Mouse (Mus musculus): ENCODE results near the gene Gna11. TPM values are rescaled to one million over a fixed set of nuclear protein-coding genes. Genes with fewer than 3 reads are reported as not detected.

Gna11 gene
- polyA plus RNA-seq, 1 experiment: not detected

- H3K4me1 ChIP-seq (ENCODE audit: control insufficient read depth, insufficient read depth, low read length): peaks cover 51% of the 10 kb centered on the region
- H3K27ac ChIP-seq (ENCODE audit: insufficient read depth, low read depth, low read length): no peak overlapping the region
- 92% methylated on average over 3 of the region's 3 CpGs for WGBS
- no peak overlapping the region for H3K4me3 ChIP-seq (ENCODE audit: insufficient read depth, low read depth, low read length)
- TF ChIP-seq POLR2A (IDR thresholded peaks at IDR 0.05; ENCODE audit: insufficient read depth, low read depth, low read length) (no peak), CTCF (IDR thresholded peaks at IDR 0.05; ENCODE audit: insufficient read depth, low read depth, low read length) (no peak)
Measured at GRCm38 (mm10) chr10:81538321-81539048, 6.5 kb downstream of the Gna11 start.

GRCm38 (mm10) chr10:81537429-81537828 is 7.6 kb downstream of the Gna11 start:
- no peak overlapping the region for H3K4me3 ChIP-seq (ENCODE audit: insufficient read depth, low read depth, low read length)
- WGBS: 93% methylated on average over 2 of the region's 2 CpGs
- TF ChIP-seq POLR2A (IDR thresholded peaks at IDR 0.05; ENCODE audit: insufficient read depth, low read depth, low read length) (no peak), CTCF (IDR thresholded peaks at IDR 0.05; ENCODE audit: insufficient read depth, low read depth, low read length) (no peak)

GRCm38 (mm10) chr10:81536734-81537133 is 8.3 kb downstream of the Gna11 start:
- WGBS: 77% methylated on average over 6 of the region's 6 CpGs
- TF ChIP-seq POLR2A (IDR thresholded peaks at IDR 0.05; ENCODE audit: insufficient read depth, low read depth, low read length): no peak
- TF ChIP-seq CTCF (IDR thresholded peaks at IDR 0.05; ENCODE audit: insufficient read depth, low read depth, low read length): no peak
- no peak overlapping the region for H3K4me3 ChIP-seq (ENCODE audit: insufficient read depth, low read depth, low read length)
- peaks cover 34% of the 10 kb centered on the region for H3K4me1 ChIP-seq (ENCODE audit: control insufficient read depth, insufficient read depth, low read length)
- no peak overlapping the region for H3K27ac ChIP-seq (ENCODE audit: insufficient read depth, low read depth, low read length)

More at GRCm38 (mm10) chr10:81537429-81537828, 7.6 kb downstream of the Gna11 start:
- Histone ChIP-seq H3K4me1 (ENCODE audit: control insufficient read depth, insufficient read depth, low read length) (peaks cover 41% of the 10 kb centered on the region), H3K27ac (ENCODE audit: insufficient read depth, low read depth, low read length) (no peak overlapping the region)

- WGBS: 72% methylated on average over 16 of the region's 16 CpGs
- TF ChIP-seq CTCF (IDR thresholded peaks at IDR 0.05; ENCODE audit: insufficient read depth, low read depth, low read length) (no peak), POLR2A (IDR thresholded peaks at IDR 0.05; ENCODE audit: insufficient read depth, low read depth, low read length) (no peak)
- H3K4me1 ChIP-seq (ENCODE audit: control insufficient read depth, insufficient read depth, low read length): peaks cover 20% of the 10 kb centered on the region
- H3K27ac ChIP-seq (ENCODE audit: insufficient read depth, low read depth, low read length): no peak overlapping the region
- H3K4me3 ChIP-seq (ENCODE audit: insufficient read depth, low read depth, low read length): no peak overlapping the region
Measured at GRCm38 (mm10) chr10:81534826-81535225, 10.2 kb downstream of the Gna11 start.

GRCm38 (mm10) chr10:81526779-81527178 is 18.2 kb downstream of the Gna11 start:
- TF ChIP-seq CTCF (IDR thresholded peaks at IDR 0.05; ENCODE audit: insufficient read depth, low read depth, low read length) (peak; percentile 71), POLR2A (IDR thresholded peaks at IDR 0.05; ENCODE audit: insufficient read depth, low read depth, low read length) (no peak)
- Histone ChIP-seq H3K4me1 (ENCODE audit: control insufficient read depth, insufficient read depth, low read length) (no peaks in the 10 kb centered on the region), H3K4me3 (ENCODE audit: insufficient read depth, low read depth, low read length) (no peak overlapping the region), H3K27ac (ENCODE audit: insufficient read depth, low read depth, low read length) (no peak overlapping the region)
- 16% methylated on average over 14 of the region's 14 CpGs for WGBS

- no peak overlapping the region for H3K4me3 ChIP-seq (ENCODE audit: insufficient read depth, low read depth, low read length)
- TF ChIP-seq CTCF (IDR thresholded peaks at IDR 0.05; ENCODE audit: insufficient read depth, low read depth, low read length) (no peak), POLR2A (IDR thresholded peaks at IDR 0.05; ENCODE audit: insufficient read depth, low read depth, low read length) (no peak)
- no peaks in the 10 kb centered on the region for H3K4me1 ChIP-seq (ENCODE audit: control insufficient read depth, insufficient read depth, low read length)
- no peak overlapping the region for H3K27ac ChIP-seq (ENCODE audit: insufficient read depth, low read depth, low read length)
- 70% methylated on average over 12 of the region's 13 CpGs for WGBS
Measured at GRCm38 (mm10) chr10:81525017-81525694, 19.8 kb downstream of the Gna11 start.

GRCm38 (mm10) chr10:81524051-81524605 is 20.9 kb downstream of the Gna11 start, which contains the start of gene Gna15:
Gna15 (minus strand) TSS chr10:81524225.
- Histone ChIP-seq H3K4me1 (ENCODE audit: control insufficient read depth, insufficient read depth, low read length) (no peaks in the 10 kb centered on the region), H3K4me3 (ENCODE audit: insufficient read depth, low read depth, low read length) (no peak within 1 kb of the TSS), H3K27ac (ENCODE audit: insufficient read depth, low read depth, low read length) (no peak within 1 kb of the TSS)
- TF ChIP-seq CTCF (IDR thresholded peaks at IDR 0.05; ENCODE audit: insufficient read depth, low read depth, low read length): no peak
- no peak for TF ChIP-seq POLR2A (IDR thresholded peaks at IDR 0.05; ENCODE audit: insufficient read depth, low read depth, low read length)
- 48% methylated on average over 9 of the region's 9 CpGs for WGBS

- WGBS: 41% methylated on average over 19 of the region's 19 CpGs
Measured at GRCm38 (mm10) chr10:81523570-81523969, 21.4 kb downstream of the Gna11 start.

GRCm38 (mm10) chr10:81523142-81523541 is 21.8 kb downstream of the Gna11 start:
- no peaks in the 10 kb centered on the region for H3K4me1 ChIP-seq (ENCODE audit: control insufficient read depth, insufficient read depth, low read length)
- no peak overlapping the region for H3K27ac ChIP-seq (ENCODE audit: insufficient read depth, low read depth, low read length)
- WGBS: 75% methylated on average over 6 of the region's 6 CpGs
- no peak for TF ChIP-seq CTCF (IDR thresholded peaks at IDR 0.05; ENCODE audit: insufficient read depth, low read depth, low read length)
- TF ChIP-seq POLR2A (IDR thresholded peaks at IDR 0.05; ENCODE audit: insufficient read depth, low read depth, low read length): no peak
- no peak overlapping the region for H3K4me3 ChIP-seq (ENCODE audit: insufficient read depth, low read depth, low read length)

More at GRCm38 (mm10) chr10:81523570-81523969, 21.4 kb downstream of the Gna11 start:
- Histone ChIP-seq H3K4me3 (ENCODE audit: insufficient read depth, low read depth, low read length) (no peak overlapping the region), H3K27ac (ENCODE audit: insufficient read depth, low read depth, low read length) (no peak overlapping the region), H3K4me1 (ENCODE audit: control insufficient read depth, insufficient read depth, low read length) (no peaks in the 10 kb centered on the region)
- TF ChIP-seq CTCF (IDR thresholded peaks at IDR 0.05; ENCODE audit: insufficient read depth, low read depth, low read length): no peak
- no peak for TF ChIP-seq POLR2A (IDR thresholded peaks at IDR 0.05; ENCODE audit: insufficient read depth, low read depth, low read length)
